Mouse (Mus musculus) granulocyte monocyte progenitor cell, adult 5-6 weeks (primary cell): ENCODE measurements at regions not wholly inside any gene's neighbourhood (a gene's known extent, or its start where the extent isn't known, plus 50 kb on each side); places are given as distances from the start of the nearest gene placed in this dataset.

Experiments used
- ATAC-seq: replicated peaks from 2 replicates; pipeline ENCODE4 v1.8.0; 2016; ENCODE audit warnings: mild to moderate bottlenecking, moderate TSS enrichment, inconsistent platforms; ENCODE audit not compliant: poor library complexity, severe bottlenecking

- ATAC-seq = no peak
These were observed 51.2 kb upstream of the Fbxo11 start for GRCm38 (mm10) chr17:88116321-88116720.

DNA sequence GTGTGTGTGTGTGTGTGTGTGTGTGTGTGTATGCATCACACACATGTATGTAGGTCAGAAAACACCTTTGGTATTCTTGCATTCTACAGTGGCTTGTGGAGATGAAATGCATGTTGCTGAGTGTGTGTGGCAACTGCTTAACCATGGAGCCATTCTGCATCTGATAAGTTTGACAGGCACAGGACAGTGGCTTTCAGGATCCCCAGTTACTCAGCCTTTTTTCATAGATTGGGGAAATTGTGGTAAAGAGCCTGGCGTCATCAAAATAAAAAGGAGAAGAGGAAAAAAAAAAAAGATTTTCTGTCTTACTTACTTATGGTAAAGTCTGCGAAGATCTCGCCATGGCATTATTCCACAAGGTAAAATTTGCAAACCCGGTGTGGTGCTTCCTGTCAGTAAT lies 53.6 kb upstream of the Fbxo11 start:
- ATAC-seq = peak; percentile 76

- peak; percentile 93 for ATAC-seq
These were observed 58.6 kb upstream of the Fbxo11 start for GRCm38 (mm10) chr17:88123711-88124110.

- peak; percentile 23 for ATAC-seq
These were observed 62.0 kb upstream of the Fbxo11 start for GRCm38 (mm10) chr17:88127126-88127525.

GRCm38 (mm10) chr17:88131297-88131696 lies 66.2 kb upstream of the Fbxo11 start:
- no peak for ATAC-seq

- peak; percentile 23; the same call in 1 of the 2 replicates for ATAC-seq
These were observed 66.9 kb upstream of the Fbxo11 start for GRCm38 (mm10) chr17:88131980-88132379.

GRCm38 (mm10) chr17:88132601-88133346 lies 67.7 kb upstream of the Fbxo11 start:
- peak; percentile 92 for ATAC-seq

- ATAC-seq = no peak
These were observed 69.5 kb upstream of the Fbxo11 start for GRCm38 (mm10) chr17:88134546-88134945.

GRCm38 (mm10) chr17:88141538-88141937 lies 76.4 kb upstream of the Fbxo11 start:
- ATAC-seq = 0 out of 2 replicates have a peak, but pooled peaks have one; percentile 33

GRCm38 (mm10) chr17:88142003-88142402 lies 76.9 kb upstream of the Fbxo11 start:
- ATAC-seq = no peak

GRCm38 (mm10) chr17:88142809-88143208 lies 77.7 kb upstream of the Fbxo11 start:
- no peak for ATAC-seq

GRCm38 (mm10) chr17:88143378-88143943 lies 78.4 kb upstream of the Fbxo11 start:
- ATAC-seq = no peak; the same call in 1 of the 2 replicates

DNA sequence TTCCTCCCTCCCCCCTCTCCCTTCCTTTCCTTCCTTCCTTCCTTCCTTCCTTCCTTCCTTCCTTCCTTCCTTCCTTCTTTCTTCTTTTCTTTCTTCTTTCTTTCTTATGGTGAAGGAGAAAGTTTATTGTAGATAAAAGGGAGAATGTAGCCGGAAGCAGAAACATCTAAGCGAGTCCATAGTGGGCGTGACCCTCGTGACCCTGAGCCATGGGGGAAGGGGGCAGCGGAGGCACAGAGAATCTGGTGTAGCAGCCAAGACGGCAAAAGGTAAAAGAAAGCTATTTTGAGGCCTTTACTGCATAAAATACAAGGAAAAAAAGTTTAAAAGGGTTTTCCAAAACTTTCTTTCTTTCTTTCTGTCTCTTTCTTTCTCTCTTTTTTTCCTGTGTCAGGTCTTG lies 93.5 kb upstream of the Fbxo11 start:
- ATAC-seq = no peak

DNA sequence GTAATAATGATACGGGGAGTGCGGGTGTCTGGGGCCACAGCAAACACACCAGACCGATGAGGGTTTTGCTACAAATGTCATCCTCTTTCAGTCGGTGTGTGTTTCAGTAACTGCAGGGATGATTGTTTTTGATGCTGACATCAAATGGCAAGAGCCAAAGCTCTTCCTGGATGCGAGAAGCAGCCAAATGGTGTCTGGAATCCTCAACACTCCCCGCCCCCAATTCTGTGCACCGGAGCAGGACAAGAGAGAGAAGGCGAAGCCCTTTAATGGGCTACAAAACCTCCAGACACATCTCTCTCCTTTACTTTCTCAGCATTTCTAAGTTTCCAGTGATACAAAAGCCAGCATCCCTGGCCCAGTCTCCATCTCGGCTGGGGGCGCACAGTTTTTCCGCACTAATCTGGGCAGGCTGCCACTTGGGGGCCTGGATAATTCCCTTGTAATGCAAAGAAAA lies 94.1 kb upstream of the Fbxo11 start:
- ATAC-seq = no peak

DNA sequence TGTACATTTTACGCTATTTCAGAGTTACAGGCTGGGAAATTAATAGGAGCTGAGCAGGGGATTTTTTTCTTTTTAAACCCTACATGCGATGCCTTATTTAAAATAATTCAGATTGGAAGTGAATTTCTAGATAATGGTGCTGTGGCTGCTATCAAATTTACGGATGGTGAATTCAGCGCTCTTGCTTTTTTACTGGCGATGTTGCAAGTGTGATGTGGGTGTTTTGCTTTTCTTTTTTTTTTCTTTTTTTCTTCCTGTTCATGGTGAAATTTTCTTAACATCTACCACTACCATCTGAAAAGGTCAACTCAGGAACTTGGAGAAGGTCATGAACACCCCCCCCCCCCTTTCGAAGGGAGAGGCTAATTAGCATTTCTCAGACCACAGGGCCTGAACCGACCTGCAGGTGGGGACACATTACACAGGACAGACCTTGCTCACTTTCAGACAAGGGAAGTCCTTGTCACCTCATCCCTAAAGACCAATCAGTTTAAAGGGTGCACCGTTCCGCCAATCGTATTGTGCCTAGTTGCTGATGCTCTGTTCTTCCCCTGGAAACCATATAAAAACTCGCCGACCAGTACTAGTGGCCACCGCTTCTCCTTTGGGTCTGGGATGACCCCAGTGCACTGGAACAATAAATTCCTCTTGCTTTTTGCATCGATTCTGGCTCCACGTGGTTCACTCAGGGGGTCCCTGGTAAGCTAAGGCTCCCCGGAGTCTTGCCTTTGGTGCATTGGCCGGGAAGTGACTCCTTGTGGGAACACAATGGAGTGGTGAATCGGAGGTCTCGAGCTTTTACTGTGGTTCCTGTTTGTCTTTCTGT lies 95.0 kb upstream of the Fbxo11 start:
- ATAC-seq = no peak

DNA sequence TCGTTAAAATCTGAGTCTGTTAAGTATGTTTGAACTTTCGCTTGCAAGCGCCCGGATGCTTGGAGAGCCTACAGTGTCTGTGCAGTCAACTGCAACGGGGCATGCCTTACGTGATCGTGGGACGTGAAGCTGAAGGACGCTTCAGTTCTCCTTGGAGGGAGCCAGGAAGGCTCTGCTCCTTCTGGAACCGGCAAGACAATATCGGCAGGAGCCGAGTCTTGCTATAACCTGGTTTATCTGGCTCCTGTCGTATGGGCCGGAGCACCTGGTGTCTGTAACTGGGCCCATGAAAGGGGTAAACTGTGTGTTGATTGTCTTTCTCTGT lies 95.5 kb upstream of the Fbxo11 start:
- ATAC-seq = no peak

GRCm38 (mm10) chr17:88161766-88162165 lies 96.7 kb upstream of the Fbxo11 start:
- no peak for ATAC-seq

DNA sequence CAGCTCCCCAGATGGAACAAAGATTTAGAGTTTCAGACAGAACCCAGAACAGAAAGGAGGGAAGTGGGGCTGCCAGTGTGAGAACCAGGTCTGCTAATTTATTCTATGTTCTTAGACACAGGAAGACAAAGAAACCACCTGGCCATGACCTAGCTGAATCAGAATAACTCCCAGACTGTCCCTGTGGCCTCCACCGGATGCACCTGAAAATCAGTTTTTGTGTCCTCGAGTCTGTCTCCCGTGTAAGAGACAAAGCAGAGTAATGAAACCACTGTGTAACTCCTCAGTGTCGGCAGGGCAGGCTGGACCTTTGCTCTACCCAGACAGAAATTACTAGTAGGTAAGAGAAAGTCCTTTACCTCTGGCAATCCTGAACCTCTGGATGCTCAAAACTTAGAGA lies 99.7 kb upstream of the Fbxo11 start:
- no peak for ATAC-seq

DNA sequence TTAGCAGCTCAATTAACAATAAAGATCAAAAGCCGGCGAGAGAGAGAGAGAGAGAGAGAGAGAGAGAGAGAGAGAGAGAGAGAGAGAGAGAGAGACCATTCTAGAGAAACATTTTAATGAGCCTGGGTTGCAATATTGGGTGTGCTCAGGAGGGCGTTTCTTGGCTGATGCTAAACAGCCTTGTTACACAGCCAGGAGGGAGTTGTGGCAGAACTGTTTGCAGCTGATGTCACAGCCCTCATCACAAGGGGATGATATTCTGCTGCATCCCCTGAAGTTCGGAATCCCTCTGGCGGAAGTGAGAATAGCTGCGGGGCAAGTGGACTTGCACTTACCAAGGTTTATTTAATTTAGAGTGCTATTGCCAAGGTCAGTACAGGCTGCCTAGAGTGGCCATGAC lies 100.7 kb upstream of the Fbxo11 start:
- no peak for ATAC-seq

GRCm38 (mm10) chr17:88168262-88169096 lies 103.4 kb upstream of the Fbxo11 start:
- no peak for ATAC-seq
